Mouse (Mus musculus) testis, adult 2 months (tissue): ENCODE data around the gene Pdzd8. TPM values are rescaled to one million over a fixed set of nuclear protein-coding genes. Genes with fewer than 3 reads are reported as not detected.
A peak's percentile ranks its signal among the peaks of the same experiment; 100 is the strongest.

Experiments used
- H3K27ac ChIP-seq: fragments of 200-500 bp; 2 replicates; pipeline ENCODE4 v1.5.1; 2012; ENCODE audit warnings: low read depth, low read length; ENCODE audit not compliant: control insufficient read depth, insufficient read depth
- H3K27me3 ChIP-seq: fragments of 200-500 bp; 2 replicates; pipeline ENCODE4 v1.6.1; 2012; ENCODE audit warnings: mild to moderate bottlenecking, low read length, moderate library complexity; ENCODE audit not compliant: control insufficient read depth, insufficient read depth
- H3K36me3 ChIP-seq: fragments of 200-500 bp; 2 replicates; pipeline ENCODE4 v1.6.1; 2012; ENCODE audit warnings: mild to moderate bottlenecking, low read length; ENCODE audit not compliant: control insufficient read depth, insufficient read depth
- H3K4me1 ChIP-seq: fragments of 200-500 bp; 2 replicates; pipeline ENCODE4 v1.6.1; 2012; ENCODE audit warnings: low read length; ENCODE audit not compliant: control insufficient read depth, insufficient read depth
- H3K4me3 ChIP-seq: fragments of 200-500 bp; 2 replicates; pipeline ENCODE4 v1.5.1; 2012; ENCODE audit warnings: low read depth, mild to moderate bottlenecking, low read length, moderate library complexity, mixed read lengths; ENCODE audit not compliant: control insufficient read depth
- CTCF ChIP-seq: fragments of 200-500 bp; IDR thresholded peaks from 2 replicates; pipeline ENCODE4 v1.5.1; 2012; ENCODE audit warnings: low read depth, mild to moderate bottlenecking, inconsistent platforms, low read length, moderate library complexity; ENCODE audit not compliant: control insufficient read depth, insufficient read depth, insufficient replicate concordance
- POLR2A ChIP-seq: fragments of 200-500 bp; IDR thresholded peaks from 2 replicates; pipeline ENCODE4 v1.6.1; 2012; ENCODE audit warnings: low read depth, mild to moderate bottlenecking, inconsistent platforms, low read length, moderate library complexity; ENCODE audit not compliant: control insufficient read depth
- polyA plus RNA-seq: library from polyadenylated mRNA; depleted of rRNA; stranded (reverse); fragments of >200 nt; gene quantifications from 2 replicates; pipeline ENCODE4 v1.2.3, GENCODE M21; 2012

Gene Pdzd8
- polyA plus RNA-seq, 1 experiment = 41.8 TPM

- H3K36me3 ChIP-seq = no peaks in the 10 kb centered on the region
- no peaks in the 10 kb centered on the region for H3K27me3 ChIP-seq
- peak overlapping the region; percentile 69; the same call in 1 of the 2 replicates for H3K4me3 ChIP-seq
- TF ChIP-seq CTCF (no peak), POLR2A (no peak)
- H3K4me1 ChIP-seq = peaks cover 9% of the 10 kb centered on the region
- no peak overlapping the region for H3K27ac ChIP-seq
Observed at GRCm38 (mm10) chr19:59342964-59343363, 2.6 kb downstream of the Pdzd8 start.

GRCm38 (mm10) chr19:59339908-59340307, 5.7 kb downstream of the Pdzd8 start:
- H3K4me3 ChIP-seq = no peak overlapping the region
- no peaks in the 10 kb centered on the region for H3K27me3 ChIP-seq
- no peak overlapping the region for H3K27ac ChIP-seq
- TF ChIP-seq POLR2A (no peak), CTCF (no peak)
- H3K4me1 ChIP-seq = peaks cover 9% of the 10 kb centered on the region
- no peaks in the 10 kb centered on the region for H3K36me3 ChIP-seq

- no peak overlapping the region for H3K27ac ChIP-seq
- no peaks in the 10 kb centered on the region for H3K4me1 ChIP-seq
- no peaks in the 10 kb centered on the region for H3K27me3 ChIP-seq
- TF ChIP-seq POLR2A (no peak), CTCF (no peak)
- H3K4me3 ChIP-seq = no peak overlapping the region
- no peaks in the 10 kb centered on the region for H3K36me3 ChIP-seq
Observed at GRCm38 (mm10) chr19:59337872-59338681, 7.5 kb downstream of the Pdzd8 start.

GRCm38 (mm10) chr19:59336655-59337054, 8.9 kb downstream of the Pdzd8 start:
- TF ChIP-seq CTCF = no peak
- no peak for TF ChIP-seq POLR2A

GRCm38 (mm10) chr19:59330816-59331225, 14.8 kb downstream of the Pdzd8 start:
- Histone ChIP-seq H3K36me3 (no peaks in the 10 kb centered on the region; the same call in 1 of the 2 replicates), H3K27ac (no peak overlapping the region), H3K27me3 (no peaks in the 10 kb centered on the region), H3K4me1 (no peaks in the 10 kb centered on the region), H3K4me3 (no peak overlapping the region)
- no peak for TF ChIP-seq CTCF
- TF ChIP-seq POLR2A = no peak

More at GRCm38 (mm10) chr19:59336655-59337054, 8.9 kb downstream of the Pdzd8 start:
- H3K27ac ChIP-seq = no peak overlapping the region
- no peaks in the 10 kb centered on the region for H3K27me3 ChIP-seq
- no peak overlapping the region for H3K4me3 ChIP-seq
- no peaks in the 10 kb centered on the region for H3K36me3 ChIP-seq
- no peaks in the 10 kb centered on the region for H3K4me1 ChIP-seq

- Histone ChIP-seq H3K36me3 (no peaks in the 10 kb centered on the region; the same call in 1 of the 2 replicates), H3K4me3 (no peak within 1 kb of the TSS), H3K27ac (no peak within 1 kb of the TSS), H3K4me1 (no peaks in the 10 kb centered on the region), H3K27me3 (no peaks in the 10 kb centered on the region)
- TF ChIP-seq CTCF (no peak), POLR2A (no peak)
Observed at GRCm38 (mm10) chr19:59321990-59322389, 23.6 kb downstream of the Pdzd8 start, which contains the start of gene Rps12-ps3. Gene Rps12-ps3 (plus strand): TSS chr19:59322290.

GRCm38 (mm10) chr19:59316571-59316970, 29.0 kb downstream of the Pdzd8 start:
- Histone ChIP-seq H3K4me1 (no peaks in the 10 kb centered on the region), H3K27ac (no peak overlapping the region), H3K27me3 (no peaks in the 10 kb centered on the region), H3K36me3 (no peaks in the 10 kb centered on the region), H3K4me3 (no peak overlapping the region)
- TF ChIP-seq POLR2A (no peak), CTCF (no peak; the same call in 1 of the 2 replicates)
